Mouse (Mus musculus): ENCODE measurements around the gene Mtap.

- TF ChIP-seq CTCF (IDR thresholded peaks at IDR 0.05; ENCODE audit: borderline replicate concordance, extremely low read depth, insufficient read depth, insufficient read length), result no peak
- TF ChIP-seq POLR2A (IDR thresholded peaks at IDR 0.05; ENCODE audit: borderline replicate concordance, extremely low read depth, insufficient read depth, insufficient read length, poor library complexity, severe bottlenecking), result no peak
These were observed 26.7 kb downstream of the Mtap start for GRCm38 (mm10) chr4:89163613-89164012.

Data from brain, embryonic 14.5 days (tissue).